In genomic region chr14:30828077-30828476, GRCm38 (mm10) we compare ENCODE assay signal across 11 mouse cellular contexts. TPM values are rescaled to one million over a fixed set of nuclear protein-coding genes. Genes with fewer than 3 reads are reported as not detected.
DNase-seq lines count a peak whose midpoint lies in the region; ATAC-seq and TF ChIP-seq lines count a peak whose summit lies in the region.
"Had no signal": no experiment of that assay in that cellular context is flagged by ENCODE, and none has a peak within 500 bp of the region (broad histone marks: within the 10 kb centered on the region; RNA-seq: fewer than 3 reads in every experiment).

No protein-coding gene starts in this region.

- peak; percentile 66 for DNase-seq in gastrocnemius, adult 2 months
- DNase-seq in gastrocnemius, postnatal 10 days, result no peak
- peak; percentile 35 for DNase-seq in urinary bladder, postnatal 14 days (ENCODE audit: low spot score)
- DNase-seq in urinary bladder, postnatal 4 days (ENCODE audit: low spot score in 2 of 2), result no peak
- DNase-seq in liver, postnatal 0 days, result no peak
- no peak for DNase-seq in thymus, postnatal 0 days (ENCODE audit: low spot score)
- DNase-seq in T-cell, adult 2 months (ENCODE audit: low spot score), result no peak

- peaks cover 53% of the 10 kb centered on the region for H3K4me1 ChIP-seq in liver, postnatal 0 days (ENCODE audit: insufficient read depth)
- H3K4me1 ChIP-seq in hindbrain, embryonic 16.5 days (ENCODE audit: control insufficient read depth, insufficient read depth, low read depth, low read length), result peaks cover 13% of the 10 kb centered on the region

- no peak for ATAC-seq in liver, postnatal 0 days
- no peak for ATAC-seq in hindbrain, embryonic 16.5 days
- ATAC-seq: intestine, embryonic 16.5 days had no signal

- H3K4me3 ChIP-seq in gastrocnemius, adult 2 months, result no peak overlapping the region
- H3K4me3 ChIP-seq in liver, postnatal 0 days (ENCODE audit: low read depth, low read length), result no peak overlapping the region
- no peak overlapping the region for H3K4me3 ChIP-seq in hindbrain, embryonic 16.5 days (ENCODE audit: low read length)
- H3K4me3 ChIP-seq: megakaryocyte, embryonic 14.5 days had no signal

- no peak for TF ChIP-seq EP300 in liver, postnatal 0 days (IDR thresholded peaks at IDR 0.05; ENCODE audit: low read depth)

- no peak for TF ChIP-seq CTCF in gastrocnemius, adult 2 months (IDR thresholded peaks at IDR 0.05)
- no peak for TF ChIP-seq CTCF in liver, postnatal 0 days (IDR thresholded peaks at IDR 0.05; ENCODE audit: low read depth)

- H3K4me2 ChIP-seq in liver, postnatal 0 days (ENCODE audit: low read depth, low read length), result no peak overlapping the region
- H3K4me2 ChIP-seq in hindbrain, embryonic 16.5 days (ENCODE audit: low read length), result no peak overlapping the region

- no peak overlapping the region for H3K9ac ChIP-seq in liver, postnatal 0 days (replicated peaks)
- H3K9ac ChIP-seq in hindbrain, embryonic 16.5 days (ENCODE audit: low read depth, low read length), result no peak overlapping the region

- H3K27ac ChIP-seq in gastrocnemius, adult 2 months, result peak overlapping the region; percentile 84
- peak overlapping the region; percentile 51; the same call in 1 of the 2 replicates for H3K27ac ChIP-seq in liver, postnatal 0 days (ENCODE audit: low read depth)
- H3K27ac ChIP-seq in hindbrain, embryonic 16.5 days (ENCODE audit: low read depth, low read length), result no peak overlapping the region

- WGBS in liver, postnatal 0 days (ENCODE audit: insufficient replicate concordance), result 78% methylated on average over 4 of the region's 4 CpGs
- 87% methylated on average over 4 of the region's 4 CpGs for WGBS in hindbrain, embryonic 16.5 days

- H3K36me3 ChIP-seq in liver, postnatal 0 days (replicated peaks; ENCODE audit: insufficient read depth, low read length), result no peaks in the 10 kb centered on the region
- H3K36me3 ChIP-seq in hindbrain, embryonic 16.5 days (ENCODE audit: control insufficient read depth, insufficient read depth, low read length), result no peaks in the 10 kb centered on the region

- intact Hi-C loops in gastrocnemius, adult 2 months (cut with DNase I), result loop anchor here (2.0 to 10.0 kb wide), 3 partner anchors 27 to 113 kb away; partner anchors contain the start of gene Sfmbt1

- no peaks in the 10 kb centered on the region for H3K9me3 ChIP-seq in liver, postnatal 0 days (ENCODE audit: low read length)
- H3K9me3 ChIP-seq in hindbrain, embryonic 16.5 days (ENCODE audit: control insufficient read depth, low read length), result no peaks in the 10 kb centered on the region
- H3K9me3 ChIP-seq: megakaryocyte, embryonic 14.5 days had no signal

- H3K27me3 ChIP-seq in liver, postnatal 0 days (ENCODE audit: insufficient read depth, low read length), result no peaks in the 10 kb centered on the region
- H3K27me3 ChIP-seq in hindbrain, embryonic 16.5 days (replicated peaks; ENCODE audit: control insufficient read depth, insufficient read depth, low read length), result no peaks in the 10 kb centered on the region

RNA-seq across cellular contexts. Expression of gene Tmem110, which starts 2.7 kb away (rescaled TPM):
- total RNA-seq in gastrocnemius, adult 2 months (2021), result 10 to 100 TPM in 1 of 2 experiments, 1 to 10 TPM in 1; 6.2 to 12.6 TPM
- total RNA-seq in gastrocnemius, postnatal 10 days (2021), result 10 to 100 TPM; 10.2 to 15.2 TPM
- polyA plus RNA-seq in liver, postnatal 0 days (2015; fragmentation: Nextera tagmentation; extraction: Ambion mirVana), result 11.8 and 14.4 TPM in 2 replicates
- polyA plus RNA-seq in thymus, postnatal 0 days (2015; fragmentation: Nextera tagmentation; extraction: Ambion mirVana), result 18.3 and 19.9 TPM in 2 replicates
- 19.6 and 21.9 TPM in 2 replicates for polyA plus RNA-seq in hindbrain, embryonic 16.5 days (2015; fragmentation: Nextera tagmentation; extraction: Ambion mirVana)

RNA-seq across cellular contexts. Expression of gene Mustn1, which starts 50.9 kb away (rescaled TPM):
- 10 to 100 TPM; 53.6 to 65.4 TPM for total RNA-seq in gastrocnemius, adult 2 months (2021)
- 100 to 1,000 TPM in 1 of 2 experiments, 10 to 100 TPM in 1; 91.8 to 112 TPM for total RNA-seq in gastrocnemius, postnatal 10 days (2021)
- 5.4 and 6.0 TPM in 2 replicates for polyA plus RNA-seq in liver, postnatal 0 days (2015; fragmentation: Nextera tagmentation; extraction: Ambion mirVana)
- polyA plus RNA-seq in thymus, postnatal 0 days (2015; fragmentation: Nextera tagmentation; extraction: Ambion mirVana), result 1.8 and 1.9 TPM in 2 replicates
- 1.3 and 2.6 TPM in 2 replicates for polyA plus RNA-seq in hindbrain, embryonic 16.5 days (2015; fragmentation: Nextera tagmentation; extraction: Ambion mirVana)

RNA-seq across cellular contexts. Expression of gene Itih4, which starts 58.2 kb away (rescaled TPM):
- total RNA-seq in gastrocnemius, adult 2 months (2021), result under 1 TPM; 0.11 to 0.13 TPM
- 1 to 10 TPM in 1 of 2 experiments, under 1 TPM in 1; 0.31 to 1.0 TPM for total RNA-seq in gastrocnemius, postnatal 10 days (2021)
- polyA plus RNA-seq in liver, postnatal 0 days (2015; fragmentation: Nextera tagmentation; extraction: Ambion mirVana), result 631 and 661 TPM in 2 replicates
- polyA plus RNA-seq in thymus, postnatal 0 days (2015; fragmentation: Nextera tagmentation; extraction: Ambion mirVana), result 0.09 and 0.64 TPM in 2 replicates
- not detected in 2 replicates for polyA plus RNA-seq in hindbrain, embryonic 16.5 days (2015; fragmentation: Nextera tagmentation; extraction: Ambion mirVana)
- total RNA-seq: left cerebral cortex, postnatal 14 days had no signal

Comparison
In these comparisons a context has a peak if more than half of its experiments do, and no peak if none do; other contexts are left out.
1. DNase-seq: peak in gastrocnemius, adult 2 months (single experiment) and urinary bladder, postnatal 14 days (single experiment); none in gastrocnemius, postnatal 10 days (single experiment), urinary bladder, postnatal 4 days (0 of 2), liver, postnatal 0 days (single experiment), thymus, postnatal 0 days (single experiment) and T-cell, adult 2 months (single experiment).
2. RNA of gene Itih4, which starts 58.2 kb away (polyA plus RNA-seq): 631 to 661 TPM in liver, postnatal 0 days; 0.09 to 0.64 TPM in thymus, postnatal 0 days and not detected in hindbrain, embryonic 16.5 days; every median in the first group is over 100 times any median in the second.